Mouse (Mus musculus): ENCODE measurements at regions not wholly inside any gene's neighbourhood (a gene's known extent, or its start where the extent isn't known, plus 50 kb on each side); places are given as distances from the start of the nearest gene placed in this dataset.

GRCm38 (mm10) chr17:82251841-82252240, 513.7 kb upstream of the Slc8a1 start:
- TF ChIP-seq CTCF (IDR thresholded peaks at IDR 0.05) (no peak), EP300 (IDR thresholded peaks at IDR 0.05) (no peak)

Measured in lung, postnatal 0 days (tissue).